Mouse (Mus musculus) cerebellum, adult (tissue): ENCODE data around the gene Acp4.
"Not testable (repeated sequence)": the region's sequence is repeated elsewhere in the genome, so short reads cannot be mapped to it uniquely, and the experiment has no call there.

Experiments used
- ATAC-seq: cut with Nextera tagmentation; 2 replicates; pipeline ENCODE4 v1.9.2; 2017; ENCODE audit warnings: mild to moderate bottlenecking, moderate library complexity, mixed read lengths; ENCODE audit not compliant: insufficient number of reproducible peaks, low FRiP score, low TSS enrichment

The Acp4 gene

GRCm38 (mm10) chr7:44268117-44268516, 10.9 kb upstream of the Acp4 start:
- no peak for ATAC-seq

GRCm38 (mm10) chr7:44262791-44263643, 5.8 kb upstream of the Acp4 start:
- peak; percentile 87 for ATAC-seq

GRCm38 (mm10) chr7:44261147-44261546, 4.0 kb upstream of the Acp4 start, which contains the start of gene Gm15517:
Gene Gm15517, plus strand, starts transcription at chr7:44261447.
- no peak for ATAC-seq

- ATAC-seq, result no peak
These were observed 3.2 kb upstream of the Acp4 start for GRCm38 (mm10) chr7:44260410-44260809.

- no peak for ATAC-seq
These were observed 2.2 kb downstream of the Acp4 start for GRCm38 (mm10) chr7:44254930-44255329.

GRCm38 (mm10) chr7:44253023-44253616, 4.1 kb downstream of the Acp4 start:
- ATAC-seq, result no peak

GRCm38 (mm10) chr7:44250732-44251275, 6.4 kb downstream of the Acp4 start:
- not testable (repeated sequence) for ATAC-seq

- no peak for ATAC-seq
These were observed 7.9 kb downstream of the Acp4 start for GRCm38 (mm10) chr7:44249248-44249647.

GRCm38 (mm10) chr7:44247971-44248370, 9.2 kb downstream of the Acp4 start:
- ATAC-seq, result no peak

- ATAC-seq, result no peak
These were observed 10.2 kb downstream of the Acp4 start for GRCm38 (mm10) chr7:44246984-44247470.

GRCm38 (mm10) chr7:44246055-44246983, 10.9 kb downstream of the Acp4 start, which contains the start of the genes 1700028J19Rik and 2410002F23Rik:
Gene 1700028J19Rik, minus strand, starts transcription at chr7:44246695.
Gene 2410002F23Rik, plus strand, starts transcription at chr7:44246722.
- peak; percentile 89 for ATAC-seq

GRCm38 (mm10) chr7:44244080-44244479, 13.1 kb downstream of the Acp4 start:
- no peak for ATAC-seq

GRCm38 (mm10) chr7:44241163-44241562, 16.0 kb downstream of the Acp4 start:
- no peak for ATAC-seq

GRCm38 (mm10) chr7:44240712-44241111, 16.5 kb downstream of the Acp4 start:
- no peak for ATAC-seq

GRCm38 (mm10) chr7:44239913-44240312, 17.3 kb downstream of the Acp4 start:
- ATAC-seq, result no peak

GRCm38 (mm10) chr7:44235909-44236308, 21.3 kb downstream of the Acp4 start, which contains the start of gene Gm36864:
Gene Gm36864, plus strand, starts transcription at chr7:44236177.
- no peak for ATAC-seq

GRCm38 (mm10) chr7:44225076-44225475, 32.1 kb downstream of the Acp4 start, which contains the start of gene Klk1:
Gene Klk1, plus strand, starts transcription at chr7:44225360.
- no peak for ATAC-seq

GRCm38 (mm10) chr7:44222335-44222734, 34.8 kb downstream of the Acp4 start:
- ATAC-seq, result not testable (repeated sequence)

GRCm38 (mm10) chr7:44221601-44222000, 35.6 kb downstream of the Acp4 start:
- not testable (repeated sequence) for ATAC-seq

- no peak for ATAC-seq
These were observed 41.5 kb downstream of the Acp4 start, which contains the start of gene Klk1b5 for GRCm38 (mm10) chr7:44215645-44216044. Gene Klk1b5, plus strand, starts transcription at chr7:44215945.
